Mouse (Mus musculus) midbrain, embryonic 10.5 days (tissue): ENCODE measurements around the gene Slc18a2. TPM values are rescaled to one million over a fixed set of nuclear protein-coding genes. Genes with fewer than 3 reads are reported as not detected.

ENCODE experiments used
- DNase-seq: peaks from one replicate; pipeline ENCODE4 v3.0.0-alpha.2; 2017; ENCODE audit warnings: low spot score
- H3K27ac ChIP-seq: fragments of 300-500 bp; sonication (generic); replicated peaks from 2 replicates; pipeline ENCODE4 v1.5.1; 2016; ENCODE audit warnings: mild to moderate bottlenecking
- H3K27me3 ChIP-seq: fragments of 300-500 bp; sonication (generic); 2 replicates; pipeline ENCODE4 v1.6.1; 2016; ENCODE audit warnings: low read depth, mild to moderate bottlenecking; ENCODE audit not compliant: poor library complexity, severe bottlenecking
- H3K36me3 ChIP-seq: fragments of 300-500 bp; sonication (generic); 2 replicates; pipeline ENCODE4 v1.6.1; 2016; ENCODE audit warnings: mild to moderate bottlenecking, moderate library complexity
- H3K4me1 ChIP-seq: fragments of 300-500 bp; sonication (generic); 2 replicates; pipeline ENCODE4 v1.6.1; 2016
- H3K4me3 ChIP-seq: fragments of 300-500 bp; sonication (generic); 2 replicates; pipeline ENCODE4 v1.5.1; 2016; ENCODE audit warnings: mild to moderate bottlenecking, moderate library complexity
- H3K9me3 ChIP-seq: fragments of 300-500 bp; sonication (generic); replicated peaks from 2 replicates; pipeline ENCODE4 v1.6.1; 2016; ENCODE audit warnings: mild to moderate bottlenecking
- WGBS: fragments of 180-500 bp; shearing (Covaris S2); methylation state at CpG from one replicate; pipeline ENCODE4 v1.1.7; 2016; 5-methylcytosine and 5-hydroxymethylcytosine counted together
- polyA plus RNA-seq: library from polyadenylated mRNA; unstranded; fragments of >200 nt; fragmentation: Nextera tagmentation; extraction: Ambion mirVana; gene quantifications from 2 replicates; pipeline ENCODE4 v1.2.1, GENCODE M21; 2016

Slc18a2 gene
- polyA plus RNA-seq, 1 experiment from 2014 or later, result 12.4 TPM

- Histone ChIP-seq H3K27me3 (no peaks in the 10 kb centered on the region), H3K36me3 (no peaks in the 10 kb centered on the region), H3K4me1 (0 out of 2 replicates have a peak, but pooled peaks cover 2% of the 10 kb centered on the region), H3K9me3 (no peaks in the 10 kb centered on the region), H3K4me3 (no peak overlapping the region), H3K27ac (no peak overlapping the region)
- WGBS, result 79% methylated on average over 11 of the region's 11 CpGs
- DNase-seq, result no peak
These were observed 12.0 kb upstream of the Slc18a2 start for GRCm38 (mm10) chr19:59248553-59249286.

- Histone ChIP-seq H3K4me1 (0 out of 2 replicates have a peak, but pooled peaks cover 2% of the 10 kb centered on the region), H3K4me3 (no peak overlapping the region), H3K27me3 (no peaks in the 10 kb centered on the region), H3K9me3 (no peaks in the 10 kb centered on the region; the same call in 1 of the 2 replicates), H3K36me3 (no peaks in the 10 kb centered on the region), H3K27ac (no peak overlapping the region)
- WGBS, result 69% methylated on average over 2 of the region's 2 CpGs
- DNase-seq, result no peak
These were observed 8.0 kb upstream of the Slc18a2 start for GRCm38 (mm10) chr19:59252651-59253050.

- no peak overlapping the region for H3K4me3 ChIP-seq
- WGBS, result 42% methylated on average over 5 of the region's 5 CpGs
- H3K27ac ChIP-seq, result no peak overlapping the region
- peaks cover 27% of the 10 kb centered on the region for H3K4me1 ChIP-seq
- H3K27me3 ChIP-seq, result peaks cover 59% of the 10 kb centered on the region
- H3K36me3 ChIP-seq, result no peaks in the 10 kb centered on the region
- DNase-seq, result no peak
- H3K9me3 ChIP-seq, result no peaks in the 10 kb centered on the region; the same call in 1 of the 2 replicates
These were observed 1.1 kb upstream of the Slc18a2 start for GRCm38 (mm10) chr19:59259633-59260032.

GRCm38 (mm10) chr19:59261604-59262003 is 908 bp downstream of the Slc18a2 start:
- Histone ChIP-seq H3K9me3 (no peaks in the 10 kb centered on the region; the same call in 1 of the 2 replicates), H3K27me3 (peaks cover 78% of the 10 kb centered on the region), H3K27ac (0 out of 2 replicates have a peak overlapping the region, but pooled peaks have one; percentile 72), H3K36me3 (no peaks in the 10 kb centered on the region), H3K4me1 (peaks cover 44% of the 10 kb centered on the region), H3K4me3 (peak overlapping the region; percentile 61)
- 44% methylated on average over 7 of the region's 7 CpGs for WGBS
- no peak for DNase-seq

- DNase-seq, result no peak
- WGBS, result 90% methylated on average over 9 of the region's 9 CpGs
- H3K9me3 ChIP-seq, result no peaks in the 10 kb centered on the region
- H3K27me3 ChIP-seq, result peaks cover 82% of the 10 kb centered on the region
- no peak overlapping the region for H3K4me3 ChIP-seq
- no peaks in the 10 kb centered on the region for H3K36me3 ChIP-seq
- H3K27ac ChIP-seq, result no peak overlapping the region
- H3K4me1 ChIP-seq, result peaks cover 59% of the 10 kb centered on the region
These were observed 2.5 kb downstream of the Slc18a2 start for GRCm38 (mm10) chr19:59263171-59263570.

GRCm38 (mm10) chr19:59264838-59265532 is 4.3 kb downstream of the Slc18a2 start:
- H3K36me3 ChIP-seq, result no peaks in the 10 kb centered on the region
- H3K9me3 ChIP-seq, result no peaks in the 10 kb centered on the region
- peaks cover 86% of the 10 kb centered on the region for H3K27me3 ChIP-seq
- peaks cover 56% of the 10 kb centered on the region for H3K4me1 ChIP-seq
- peak overlapping the region; percentile 42; the same call in 1 of the 2 replicates for H3K27ac ChIP-seq
- 62% methylated on average over 9 of the region's 9 CpGs for WGBS
- no peak overlapping the region for H3K4me3 ChIP-seq
- no peak for DNase-seq

GRCm38 (mm10) chr19:59265907-59266306 is 5.2 kb downstream of the Slc18a2 start:
- no peak for DNase-seq
- H3K9me3 ChIP-seq, result no peaks in the 10 kb centered on the region
- H3K4me3 ChIP-seq, result no peak overlapping the region
- 73% methylated on average over 6 of the region's 6 CpGs for WGBS
- peaks cover 86% of the 10 kb centered on the region for H3K27me3 ChIP-seq
- H3K36me3 ChIP-seq, result no peaks in the 10 kb centered on the region
- no peak overlapping the region for H3K27ac ChIP-seq
- H3K4me1 ChIP-seq, result peaks cover 47% of the 10 kb centered on the region

- H3K4me1 ChIP-seq, result peaks cover 39% of the 10 kb centered on the region
- DNase-seq, result peak; percentile 69
- peaks cover 83% of the 10 kb centered on the region for H3K27me3 ChIP-seq
- H3K27ac ChIP-seq, result peak overlapping the region; percentile 38; the same call in 1 of the 2 replicates
- peak overlapping the region; percentile 15; the same call in 1 of the 2 replicates for H3K4me3 ChIP-seq
- 19% methylated on average over 5 of the region's 5 CpGs for WGBS
- no peaks in the 10 kb centered on the region for H3K36me3 ChIP-seq
- H3K9me3 ChIP-seq, result no peaks in the 10 kb centered on the region
These were observed 6.8 kb downstream of the Slc18a2 start for GRCm38 (mm10) chr19:59267417-59267963.

GRCm38 (mm10) chr19:59273190-59273589 is 12.5 kb downstream of the Slc18a2 start:
- peaks cover 39% of the 10 kb centered on the region for H3K27me3 ChIP-seq
- no peak overlapping the region for H3K27ac ChIP-seq
- H3K9me3 ChIP-seq, result no peaks in the 10 kb centered on the region
- H3K4me1 ChIP-seq, result peaks cover 7% of the 10 kb centered on the region
- WGBS, result 87% methylated on average over 7 of the region's 7 CpGs
- no peaks in the 10 kb centered on the region for H3K36me3 ChIP-seq
- no peak overlapping the region for H3K4me3 ChIP-seq
- DNase-seq, result no peak

GRCm38 (mm10) chr19:59276354-59276753 is 15.7 kb downstream of the Slc18a2 start:
- Histone ChIP-seq H3K9me3 (no peaks in the 10 kb centered on the region), H3K27ac (no peak overlapping the region), H3K4me3 (no peak overlapping the region), H3K4me1 (0 out of 2 replicates have a peak, but pooled peaks cover 3% of the 10 kb centered on the region), H3K27me3 (peaks cover 9% of the 10 kb centered on the region; the same call in 1 of the 2 replicates), H3K36me3 (peaks cover 7% of the 10 kb centered on the region; the same call in 1 of the 2 replicates)
- 90% methylated on average over 7 of the region's 7 CpGs for WGBS
- no peak for DNase-seq

GRCm38 (mm10) chr19:59280841-59281240 is 20.1 kb downstream of the Slc18a2 start:
- Histone ChIP-seq H3K4me3 (no peak overlapping the region), H3K27ac (no peak overlapping the region), H3K36me3 (peaks cover 10% of the 10 kb centered on the region; the same call in 1 of the 2 replicates), H3K4me1 (no peaks in the 10 kb centered on the region), H3K27me3 (no peaks in the 10 kb centered on the region), H3K9me3 (no peaks in the 10 kb centered on the region)
- no peak for DNase-seq

- Histone ChIP-seq H3K27ac (no peak overlapping the region), H3K9me3 (no peaks in the 10 kb centered on the region), H3K4me3 (no peak overlapping the region), H3K27me3 (no peaks in the 10 kb centered on the region), H3K36me3 (peaks cover 10% of the 10 kb centered on the region; the same call in 1 of the 2 replicates), H3K4me1 (no peaks in the 10 kb centered on the region)
- 93% methylated on average over 3 of the region's 3 CpGs for WGBS
- DNase-seq, result peak; percentile 7
These were observed 21.3 kb downstream of the Slc18a2 start for GRCm38 (mm10) chr19:59282001-59282400.
